Mouse (Mus musculus) small intestine, adult 2 months (tissue): ENCODE measurements around the gene Eif2b5.

Experiments
- CTCF ChIP-seq: fragments of 200-500 bp; IDR thresholded peaks from 2 replicates; pipeline ENCODE4 v1.5.1; 2012; ENCODE audit warnings: low read depth, mild to moderate bottlenecking, control low read depth, inconsistent platforms, low read length, moderate library complexity, mixed read lengths; ENCODE audit not compliant: insufficient replicate concordance, insufficient read length; ENCODE audit errors: extremely low read depth
- POLR2A ChIP-seq: fragments of 200-500 bp; IDR thresholded peaks from 2 replicates; pipeline ENCODE4 v1.6.1; 2012; ENCODE audit warnings: low read depth, mild to moderate bottlenecking, control low read depth, inconsistent platforms, low read length, moderate library complexity

DNA sequence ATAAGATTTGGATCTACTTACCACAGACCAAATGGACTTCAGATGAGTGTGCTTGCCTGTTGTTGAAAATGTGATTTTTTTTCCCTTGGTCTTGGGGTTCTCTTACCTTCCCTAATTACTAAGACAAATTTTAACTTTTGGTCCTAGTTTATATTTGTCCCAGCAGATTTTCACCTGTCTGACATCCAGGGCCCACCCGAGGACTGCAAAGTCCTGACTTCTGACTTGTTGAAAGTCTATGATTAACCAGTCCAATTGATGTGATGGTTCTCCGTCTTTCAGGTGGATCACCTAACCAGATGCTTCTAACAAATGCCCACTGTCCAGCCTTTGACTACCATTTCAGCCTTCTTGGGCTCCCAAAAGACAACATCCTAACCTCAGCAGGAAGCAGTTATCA is 27.6 kb upstream of the Eif2b5 start:
- no peak for TF ChIP-seq CTCF
- TF ChIP-seq POLR2A = no peak
